Mouse (Mus musculus) left cerebral cortex, postnatal 10 days (tissue): ENCODE data around the gene Prtg. TPM values are rescaled to one million over a fixed set of nuclear protein-coding genes. Genes with fewer than 3 reads are reported as not detected.

ENCODE experiments used
- DNase-seq, 2 experiments: peaks; one replicate each; pipeline ENCODE4 v3.0.0; 2021 to 2022; ENCODE audit warnings: low spot score in 2 of 2, mixed read lengths in 1 of 2; ENCODE audit errors: extremely low spot score in 1 of 2
- intact Hi-C: fragments of 180-260 bp; cut with DNase I; formaldehyde crosslinking; loops from one replicate; pipeline ENCODE4 v1.15.1; 2025
- total RNA-seq, 2 experiments: library from RNA; stranded (reverse); gene quantifications; 2 replicates each; pipeline ENCODE4 v1.2.3; 2021

The Prtg gene
- total RNA-seq, 2 experiments from 2014 or later: 0.63 to 0.66 TPM

DNA sequence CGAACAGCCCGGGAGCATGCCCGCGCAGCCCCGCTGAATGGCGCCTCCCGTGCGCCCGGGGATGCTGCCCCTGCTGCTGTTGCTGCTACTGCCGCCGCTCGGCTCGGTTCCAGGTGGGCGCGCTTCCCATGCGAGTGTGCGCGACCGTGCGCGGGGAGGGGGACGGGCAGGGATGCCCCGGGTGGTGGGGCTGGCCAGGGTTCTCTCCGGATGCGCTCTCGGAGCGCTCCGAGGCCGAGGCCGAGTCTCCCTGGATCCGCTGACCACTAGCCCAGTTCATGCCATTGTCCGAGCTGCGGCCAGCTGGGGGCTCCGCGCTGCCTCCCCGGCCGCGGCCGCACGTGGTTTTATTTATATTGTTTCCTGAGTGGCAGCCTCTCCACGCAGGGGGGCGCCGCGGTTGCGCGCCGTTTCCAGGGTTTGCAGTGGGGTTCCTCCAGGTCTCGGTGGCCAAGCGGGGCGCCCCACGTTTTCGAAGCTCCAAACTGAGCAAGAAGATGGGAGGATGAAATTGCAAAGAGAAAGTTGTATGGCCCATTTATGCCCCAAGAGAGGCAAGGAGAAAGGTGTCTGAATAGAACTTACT, 839 bp downstream of the Prtg start:
- DNase-seq: peak; percentile 33 to 85
- intact Hi-C loops: loop anchor here (5.0 kb wide), 2 partner anchors 40 to 75 kb away; no protein-coding TSS in a partner anchor

DNA sequence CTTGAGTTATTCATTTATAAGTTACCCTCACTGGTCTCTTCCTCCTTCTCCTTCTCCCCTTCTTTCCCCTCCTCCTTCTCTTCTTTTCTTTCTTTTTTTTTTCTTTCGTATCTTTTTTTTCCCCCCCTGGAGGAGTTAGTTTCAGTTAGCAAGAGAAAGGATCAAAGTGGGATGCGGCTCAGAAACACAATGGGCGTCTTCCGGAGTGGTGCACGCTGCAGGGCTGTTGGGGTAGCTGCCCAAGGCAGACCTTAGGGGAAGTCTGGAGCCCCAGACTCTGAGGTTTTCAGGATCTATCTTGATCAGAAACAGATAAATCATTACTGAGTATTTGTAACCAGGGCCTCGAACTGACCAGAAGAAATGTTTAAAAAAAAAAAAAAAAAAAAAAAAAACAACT, 1.5 kb downstream of the Prtg start:
- DNase-seq: no peak
- intact Hi-C loops: loop anchor here (5.0 kb wide), 2 partner anchors 41 to 74 kb away; no protein-coding TSS in a partner anchor

- intact Hi-C loops: loop anchor here (5.0 kb wide), 2 partner anchors 41 to 74 kb away; no protein-coding TSS in a partner anchor
- DNase-seq: no peak
Measured at GRCm38 (mm10) chr9:72808586-72808985, 1.9 kb downstream of the Prtg start.

- DNase-seq: no peak
- intact Hi-C loops: loop anchor here (5.0 kb wide), 2 partner anchors 42 to 73 kb away; no protein-coding TSS in a partner anchor
Measured at GRCm38 (mm10) chr9:72809077-72809476, 2.4 kb downstream of the Prtg start.

DNA sequence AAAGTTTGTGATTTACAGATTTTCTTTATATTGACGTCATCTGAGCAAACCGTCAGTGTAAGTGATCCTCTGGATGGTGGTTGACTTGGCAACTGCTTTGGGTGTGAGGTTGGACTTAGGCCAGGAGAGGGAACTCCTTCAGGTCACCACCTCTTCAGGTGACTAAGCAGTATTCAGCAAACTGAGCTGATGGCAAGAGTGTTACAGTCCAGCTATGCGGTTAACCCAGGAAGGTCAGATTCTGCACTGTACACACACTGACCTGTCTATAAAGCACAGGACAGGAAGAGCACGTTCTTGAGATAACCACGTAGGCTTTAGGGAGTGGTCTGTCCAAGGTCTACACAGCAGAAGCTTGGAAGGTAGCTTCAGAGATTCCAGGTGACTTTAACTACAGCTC, 3.9 kb downstream of the Prtg start:
- intact Hi-C loops: no loop called here

DNA sequence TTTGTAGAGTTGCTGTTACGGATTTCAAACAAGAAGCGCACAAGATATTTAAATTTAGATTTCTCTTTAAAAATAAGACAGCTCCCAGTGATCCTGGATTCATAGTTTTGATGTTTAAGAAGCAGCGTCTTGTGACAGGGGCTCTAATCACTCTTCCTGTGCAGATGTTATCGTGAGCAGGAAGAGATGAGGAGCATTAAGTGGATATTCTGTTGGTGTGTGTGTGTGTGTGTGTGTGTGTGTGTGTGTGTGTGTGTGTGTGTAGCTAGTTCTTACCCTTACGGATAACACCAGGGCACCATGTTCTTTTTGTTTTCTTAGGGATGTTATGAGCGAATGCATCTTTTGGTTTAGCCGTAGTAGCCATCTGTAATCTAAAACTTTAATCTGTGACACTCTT, 5.4 kb downstream of the Prtg start:
- intact Hi-C loops: no loop called here
- DNase-seq: no peak

More for the DNA sequence above, 3.9 kb downstream of the Prtg start:
- no peak for DNase-seq

GRCm38 (mm10) chr9:72812594-72813570, 6.2 kb downstream of the Prtg start:
- DNase-seq: no peak
- intact Hi-C loops: no loop called here

- DNase-seq: no peak
- intact Hi-C loops: no loop called here
Measured at GRCm38 (mm10) chr9:72825511-72825910, 18.8 kb downstream of the Prtg start.

- DNase-seq: no peak
- intact Hi-C loops: no loop called here
Measured at GRCm38 (mm10) chr9:72825976-72826375, 19.3 kb downstream of the Prtg start.

GRCm38 (mm10) chr9:72828616-72829257, 22.1 kb downstream of the Prtg start:
- no peak for DNase-seq
- intact Hi-C loops: no loop called here

- DNase-seq: no peak
- intact Hi-C loops: no loop called here
Measured at GRCm38 (mm10) chr9:72833992-72834696, 27.5 kb downstream of the Prtg start.

- intact Hi-C loops: no loop called here
- DNase-seq: no peak
Measured at GRCm38 (mm10) chr9:72835007-72835406, 28.3 kb downstream of the Prtg start.

DNA sequence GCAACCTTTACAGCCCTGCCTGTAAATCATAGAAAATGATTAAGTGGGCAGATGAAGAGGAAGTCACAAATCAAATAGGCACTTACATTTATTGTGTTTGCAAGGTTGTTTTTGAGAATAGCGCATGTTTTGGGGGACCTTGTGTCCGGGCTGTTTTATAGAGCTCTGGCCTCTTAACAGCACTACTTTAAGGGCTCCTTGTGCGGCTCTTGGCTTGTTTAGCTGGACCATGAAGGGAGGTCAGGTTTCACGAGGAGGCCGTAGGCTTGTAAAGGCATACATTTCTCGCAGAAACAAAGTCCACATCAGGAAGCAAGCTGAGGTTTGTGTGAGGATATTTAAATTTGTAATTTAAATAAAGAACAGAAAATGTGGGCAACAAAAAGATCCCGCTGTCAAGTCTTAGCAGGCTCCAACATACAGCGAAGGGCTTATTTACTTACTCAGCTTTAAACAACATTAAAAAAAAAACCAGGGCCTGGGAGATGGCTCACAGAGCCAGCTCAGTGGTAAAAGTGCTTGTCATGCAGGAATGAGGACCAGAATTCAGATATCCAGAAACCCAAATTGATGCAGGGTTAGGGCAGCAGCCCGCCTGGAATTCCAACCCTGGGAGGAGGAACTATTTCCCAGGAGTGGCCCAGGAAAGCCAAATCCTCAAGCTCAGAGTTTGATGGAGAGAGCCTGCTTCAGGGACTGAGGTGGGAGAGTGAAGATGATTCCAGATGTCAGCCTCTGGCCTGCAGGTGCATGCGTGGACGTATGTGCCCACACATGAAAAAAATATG, 30.2 kb downstream of the Prtg start:
- intact Hi-C loops: no loop called here
- DNase-seq: no peak

DNA sequence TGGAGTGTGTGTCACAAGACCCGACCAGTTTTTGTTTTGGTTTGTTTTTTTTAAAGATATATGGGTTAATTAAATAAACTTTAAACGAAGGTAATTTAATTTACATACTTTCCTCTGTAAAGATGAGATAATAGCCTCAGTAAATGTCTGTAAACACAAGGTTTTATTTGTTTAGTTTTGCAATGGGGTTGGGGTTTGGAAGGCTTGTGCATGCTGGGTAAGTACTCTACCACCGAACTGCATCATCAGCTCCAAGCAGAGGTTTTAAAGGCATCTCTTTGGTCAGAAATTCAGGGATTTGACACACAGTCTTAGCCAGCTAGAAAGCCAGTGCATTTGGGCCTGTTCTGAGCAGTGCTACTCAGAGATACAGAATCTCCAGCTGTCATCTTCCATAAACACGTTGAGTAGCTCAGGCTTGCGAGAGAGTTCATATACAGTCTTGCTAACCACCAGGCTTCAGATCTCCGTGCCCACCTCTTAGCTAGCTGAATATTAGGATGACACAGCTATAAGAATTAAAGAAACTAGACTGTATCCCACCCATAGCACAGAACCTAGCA, 31.0 kb downstream of the Prtg start:
- DNase-seq: no peak
- intact Hi-C loops: no loop called here

DNA sequence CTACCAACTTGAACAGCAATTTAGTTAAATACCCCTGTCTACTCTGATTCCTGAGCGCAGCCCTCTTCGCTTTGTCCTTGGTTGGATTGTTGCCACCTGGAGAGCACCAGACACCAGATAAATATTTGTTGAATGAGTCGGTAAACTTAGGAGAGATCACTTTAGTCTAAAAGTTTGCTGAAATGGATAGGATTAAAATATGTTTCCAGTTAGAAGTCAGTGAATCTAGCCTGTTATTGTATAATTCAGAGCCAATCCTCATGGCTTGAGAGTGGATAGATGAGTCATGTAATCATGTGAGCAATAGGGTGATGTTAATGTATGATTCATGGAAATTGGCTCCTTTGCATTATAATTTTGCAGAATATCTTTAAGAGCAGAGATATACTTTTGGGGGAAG, 31.6 kb downstream of the Prtg start:
- intact Hi-C loops: no loop called here
- no peak for DNase-seq

DNA sequence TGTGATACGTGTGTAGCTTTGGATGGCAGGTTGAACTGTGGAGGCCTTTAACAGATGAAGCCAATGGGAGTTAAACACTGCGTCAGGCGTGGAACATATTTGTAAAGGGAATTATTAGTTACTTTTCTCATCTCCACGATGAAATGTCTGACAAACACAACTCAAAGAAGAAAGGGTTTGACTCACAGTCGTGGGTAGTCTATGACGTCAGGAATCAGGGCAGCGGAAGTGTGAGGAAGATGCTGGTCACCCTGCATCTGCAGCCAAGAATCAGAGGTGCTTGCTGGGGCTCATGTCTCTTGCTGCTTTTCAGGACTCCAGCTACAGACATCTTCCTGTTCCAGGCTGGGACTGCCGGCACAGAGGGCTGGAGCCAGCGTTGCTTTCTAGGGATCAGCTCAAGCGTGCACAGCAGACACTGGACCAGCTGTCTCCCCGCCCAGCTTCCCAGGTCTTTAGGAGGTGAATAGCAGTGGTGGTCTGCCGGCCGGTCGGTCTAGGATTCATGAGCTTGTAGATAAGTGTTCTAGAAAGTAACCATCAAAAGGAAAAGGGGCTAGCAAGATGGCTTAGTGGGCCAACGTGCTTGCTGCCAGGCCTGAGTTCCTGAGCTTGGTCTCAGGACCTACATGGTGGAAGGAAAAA, 32.8 kb downstream of the Prtg start:
- DNase-seq: no peak
- intact Hi-C loops: no loop called here

DNA sequence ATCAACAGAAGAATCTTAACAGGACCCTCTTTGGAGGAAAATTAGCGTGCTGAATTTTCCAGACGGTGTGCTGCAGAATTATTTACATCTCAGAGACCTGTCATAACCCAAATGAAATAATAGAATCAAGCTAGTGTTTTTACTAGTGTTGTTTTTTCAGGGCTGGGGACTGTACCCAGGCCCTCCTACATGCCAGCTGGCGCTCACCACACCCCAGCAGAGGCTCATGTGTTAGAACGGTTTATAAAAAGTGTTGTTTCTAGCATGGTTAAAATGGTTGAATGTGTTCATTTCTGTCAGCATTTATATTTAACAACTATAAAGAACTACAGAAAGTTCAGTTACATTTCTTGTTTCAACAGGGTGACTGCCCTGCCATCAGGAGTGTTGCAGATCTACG, 37.8 kb downstream of the Prtg start:
- DNase-seq: no peak
- intact Hi-C loops: no loop called here
